Comparison of ENCODE assay signal across 8 mouse cellular contexts in the genomic region with DNA sequence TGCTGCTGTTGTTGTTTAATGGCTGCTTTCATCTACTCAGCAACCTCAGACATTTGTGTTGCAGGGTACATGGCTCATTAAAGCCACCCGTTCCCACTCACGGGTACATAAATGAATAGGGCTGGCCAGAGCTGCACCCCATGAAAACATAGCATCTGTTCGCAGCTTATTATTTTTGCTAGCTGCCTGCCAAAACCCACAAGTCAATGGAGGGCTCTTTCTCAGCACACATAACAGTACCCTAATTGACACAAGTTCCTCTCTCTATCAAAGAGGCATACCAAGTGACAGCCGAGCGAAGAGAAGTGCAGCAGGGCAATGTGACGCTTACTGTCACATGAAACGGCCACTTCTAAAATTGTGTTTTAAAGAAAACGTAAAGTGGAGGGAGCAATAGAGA. TPM values are rescaled to one million over a fixed set of nuclear protein-coding genes. Genes with fewer than 3 reads are reported as not detected.
DNase-seq lines count a peak whose midpoint lies in the region; ATAC-seq and TF ChIP-seq lines count a peak whose summit lies in the region.

No protein-coding gene starts in this region.

- ATAC-seq in heart, embryonic 13.5 days (ENCODE audit: extremely low read depth, insufficient number of reproducible peaks, low FRiP score, low TSS enrichment), result no peak
- ATAC-seq in lung, postnatal 0 days, result no peak
- ATAC-seq in intestine, embryonic 14.5 days (replicated peaks; ENCODE audit: low FRiP score, low TSS enrichment, low read depth), result no peak

- no peaks in the 10 kb centered on the region for H3K4me1 ChIP-seq in heart, embryonic 13.5 days
- H3K4me1 ChIP-seq in lung, postnatal 0 days (ENCODE audit: insufficient read depth, low read depth, low read length), result no peaks in the 10 kb centered on the region
- no peaks in the 10 kb centered on the region for H3K4me1 ChIP-seq in intestine, embryonic 14.5 days (replicated peaks; ENCODE audit: control insufficient read depth, insufficient read depth, low read length)
- peaks cover 5% of the 10 kb centered on the region; the same call in 1 of the 2 replicates for H3K4me1 ChIP-seq in olfactory bulb, adult 2 months (ENCODE audit: control insufficient read depth, insufficient read depth, low read length)

- peak overlapping the region; percentile 17; the same call in 1 of the 2 replicates for H3K9ac ChIP-seq in heart, embryonic 13.5 days
- no peak overlapping the region for H3K9ac ChIP-seq in lung, postnatal 0 days (replicated peaks; ENCODE audit: low read depth)
- H3K9ac ChIP-seq in intestine, embryonic 14.5 days (ENCODE audit: low read length), result no peak overlapping the region

- peak overlapping the region; percentile 61 for H3K4me2 ChIP-seq in heart, embryonic 13.5 days
- peak overlapping the region; percentile 44; the same call in 1 of the 2 replicates for H3K4me2 ChIP-seq in lung, postnatal 0 days (replicated peaks; ENCODE audit: low read depth, low read length)
- H3K4me2 ChIP-seq in intestine, embryonic 14.5 days (ENCODE audit: low read length), result peak overlapping the region; percentile 48; the same call in 1 of the 2 replicates

- H3K27ac ChIP-seq in heart, embryonic 13.5 days (replicated peaks), result no peak overlapping the region
- H3K27ac ChIP-seq in lung, postnatal 0 days (ENCODE audit: low read length), result no peak overlapping the region
- no peak overlapping the region for H3K27ac ChIP-seq in intestine, embryonic 14.5 days (ENCODE audit: low read depth)
- H3K27ac ChIP-seq in olfactory bulb, adult 2 months (ENCODE audit: insufficient read depth, low read depth, low read length), result peak overlapping the region; percentile 94

- no peaks in the 10 kb centered on the region for H3K36me3 ChIP-seq in heart, embryonic 13.5 days
- H3K36me3 ChIP-seq in lung, postnatal 0 days (ENCODE audit: insufficient read depth, low read length), result no peaks in the 10 kb centered on the region
- no peaks in the 10 kb centered on the region for H3K36me3 ChIP-seq in intestine, embryonic 14.5 days (ENCODE audit: control insufficient read depth, insufficient read depth, low read length)

- H3K9me3 ChIP-seq in heart, embryonic 13.5 days, result no peaks in the 10 kb centered on the region
- H3K9me3 ChIP-seq in lung, postnatal 0 days (ENCODE audit: low read length), result no peaks in the 10 kb centered on the region
- H3K9me3 ChIP-seq in intestine, embryonic 14.5 days (ENCODE audit: control insufficient read depth, low read length), result no peaks in the 10 kb centered on the region

- H3K27me3 ChIP-seq in heart, embryonic 13.5 days (replicated peaks), result peaks cover 11% of the 10 kb centered on the region; the same call in 1 of the 2 replicates
- no peaks in the 10 kb centered on the region for H3K27me3 ChIP-seq in lung, postnatal 0 days (replicated peaks; ENCODE audit: insufficient read depth, low read length)
- H3K27me3 ChIP-seq in intestine, embryonic 14.5 days (replicated peaks; ENCODE audit: control insufficient read depth, insufficient read depth, low read length), result 0 out of 2 replicates have a peak, but pooled peaks cover 5% of the 10 kb centered on the region

- TF ChIP-seq CTCF in lung, postnatal 0 days (IDR thresholded peaks at IDR 0.05), result no peak
- TF ChIP-seq CTCF in olfactory bulb, adult 2 months (IDR thresholded peaks at IDR 0.05; ENCODE audit: insufficient read depth, low read depth, low read length), result no peak

- DNase-seq in heart, adult 11 months, result no peak
- DNase-seq in lung, postnatal 0 days (ENCODE audit: low spot score), result no peak
- DNase-seq in lung, postnatal 14 days, result no peak
- no peak for DNase-seq in intestine, embryonic 14.5 days (ENCODE audit: low spot score)
- no peak for DNase-seq in adrenal gland, adult 18-20 months (ENCODE audit: low spot score in 2 of 2)
- no peak for DNase-seq in right cerebral cortex, postnatal 25 days

- H3K4me3 ChIP-seq in heart, embryonic 13.5 days, result peak overlapping the region; percentile 42
- H3K4me3 ChIP-seq in lung, postnatal 0 days (ENCODE audit: low read depth, low read length), result no peak overlapping the region
- H3K4me3 ChIP-seq in intestine, embryonic 14.5 days (ENCODE audit: low read depth, low read length), result peak overlapping the region; percentile 27; the same call in 1 of the 2 replicates
- H3K4me3 ChIP-seq in olfactory bulb, adult 2 months (ENCODE audit: insufficient read depth, low read depth, low read length), result peak overlapping the region; percentile 9

- no peak for TF ChIP-seq POLR2A in olfactory bulb, adult 2 months (IDR thresholded peaks at IDR 0.05; ENCODE audit: insufficient read depth, low read depth, low read length)

- 62% methylated on average over 8 of the region's 8 CpGs for WGBS in heart, embryonic 13.5 days
- WGBS in lung, postnatal 0 days, result 62% methylated on average over 8 of the region's 8 CpGs
- WGBS in intestine, embryonic 14.5 days, result 76% methylated on average over 8 of the region's 8 CpGs
- 30% methylated on average over 8 of the region's 8 CpGs for WGBS in olfactory bulb, adult 2 months

- TF ChIP-seq EP300 in lung, postnatal 0 days (IDR thresholded peaks at IDR 0.05), result no peak

RNA-seq across cellular contexts. Expression of a gene that starts 57.0 kb away (rescaled TPM):
- polyA plus RNA-seq in heart, embryonic 13.5 days (2015; fragmentation: Nextera tagmentation; extraction: Ambion mirVana), result 130 TPM in 2 replicates
- polyA plus RNA-seq in lung, postnatal 0 days (2015; fragmentation: Nextera tagmentation; extraction: Ambion mirVana), result 29.8 and 30.1 TPM in 2 replicates
- 56.7 and 56.8 TPM in 2 replicates for polyA plus RNA-seq in intestine, embryonic 14.5 days (2014; fragmentation: Nextera tagmentation; extraction: Ambion mirVana)
- polyA plus RNA-seq in olfactory bulb, adult 2 months (2012; ENCODE audit: insufficient read depth, insufficient read length, low replicate concordance, missing spikeins), result not detected in 2 replicates
- 10 to 100 TPM; 10.3 to 10.8 TPM for total RNA-seq in adrenal gland, adult 18-20 months (2021)
